Mouse (Mus musculus) olfactory bulb, adult 2 months (tissue): Measurements from ENCODE around the gene Tbl1xr1.

Experiments
- CTCF ChIP-seq: fragments of 200-500 bp; IDR thresholded peaks from 2 replicates; pipeline ENCODE4 v1.5.1; 2012; ENCODE audit warnings: low read depth, mild to moderate bottlenecking, low read length, moderate library complexity; ENCODE audit not compliant: insufficient read depth
- POLR2A ChIP-seq: fragments of 200-500 bp; IDR thresholded peaks from 2 replicates; pipeline ENCODE4 v1.6.1; 2012; ENCODE audit warnings: mild to moderate bottlenecking, low read depth, low read length, moderate library complexity; ENCODE audit not compliant: insufficient read depth

DNA sequence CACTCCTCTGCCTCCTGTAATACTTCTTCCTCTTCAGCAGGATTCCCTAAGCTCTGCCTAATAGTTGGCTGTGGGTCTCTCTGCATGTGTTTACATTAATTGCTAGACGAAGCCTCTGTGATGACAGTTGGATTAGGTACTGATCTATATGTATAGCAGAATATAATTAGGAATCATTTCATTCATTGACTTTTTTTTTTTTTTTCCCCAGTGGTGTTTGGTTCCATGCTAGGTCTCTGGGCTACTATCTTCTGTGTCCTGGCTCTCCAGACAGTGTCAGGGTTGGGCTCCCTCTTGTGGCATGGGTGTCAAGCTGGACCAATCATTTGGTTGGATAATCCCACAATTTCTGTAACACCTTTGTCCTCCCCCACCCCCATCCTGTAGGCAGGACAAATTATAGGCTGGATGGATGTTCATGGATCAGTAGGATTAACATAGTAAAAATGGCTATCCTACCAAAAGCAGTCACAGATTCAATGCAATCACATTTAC is 71.0 kb downstream of the Tbl1xr1 start:
- TF ChIP-seq CTCF: no peak
- TF ChIP-seq POLR2A: no peak
